Mouse (Mus musculus): Measurements from ENCODE around the gene Kcnip1. TPM values are rescaled to one million over a fixed set of nuclear protein-coding genes. Genes with fewer than 3 reads are reported as not detected.

Gene Kcnip1
- polyA plus RNA-seq, 1 experiment from 2014 or later = 2.4 TPM

- H3K36me3 ChIP-seq = no peaks in the 10 kb centered on the region
- no peaks in the 10 kb centered on the region for H3K4me1 ChIP-seq (replicated peaks)
- no peak overlapping the region for H3K9ac ChIP-seq (replicated peaks)
- H3K4me2 ChIP-seq = no peak overlapping the region
- H3K9me3 ChIP-seq = no peaks in the 10 kb centered on the region
- ATAC-seq (ENCODE audit: insufficient number of reproducible peaks, insufficient read depth, low FRiP score, low TSS enrichment, low read depth) = no peak
- 5% methylated on average over 3 of the region's 3 CpGs for WGBS
- H3K27ac ChIP-seq = no peak overlapping the region
- H3K27me3 ChIP-seq = peaks cover 33% of the 10 kb centered on the region
- no peak overlapping the region for H3K4me3 ChIP-seq (replicated peaks)
Measured at GRCm38 (mm10) chr11:33733269-33733668, 259.7 kb downstream of the Kcnip1 start.

- H3K9me3 ChIP-seq = no peaks in the 10 kb centered on the region
- H3K4me2 ChIP-seq = no peak overlapping the region
- no peak for ATAC-seq (ENCODE audit: insufficient number of reproducible peaks, insufficient read depth, low FRiP score, low TSS enrichment, low read depth)
- H3K4me1 ChIP-seq (replicated peaks) = no peaks in the 10 kb centered on the region
- H3K4me3 ChIP-seq (replicated peaks) = no peak overlapping the region
- peaks cover 33% of the 10 kb centered on the region for H3K27me3 ChIP-seq
- H3K9ac ChIP-seq (replicated peaks) = no peak overlapping the region
- no peak overlapping the region for H3K27ac ChIP-seq
- WGBS = 87% methylated on average over 8 of the region's 8 CpGs
- H3K36me3 ChIP-seq = no peaks in the 10 kb centered on the region
Measured at GRCm38 (mm10) chr11:33732358-33732757, 260.6 kb downstream of the Kcnip1 start.

DNA sequence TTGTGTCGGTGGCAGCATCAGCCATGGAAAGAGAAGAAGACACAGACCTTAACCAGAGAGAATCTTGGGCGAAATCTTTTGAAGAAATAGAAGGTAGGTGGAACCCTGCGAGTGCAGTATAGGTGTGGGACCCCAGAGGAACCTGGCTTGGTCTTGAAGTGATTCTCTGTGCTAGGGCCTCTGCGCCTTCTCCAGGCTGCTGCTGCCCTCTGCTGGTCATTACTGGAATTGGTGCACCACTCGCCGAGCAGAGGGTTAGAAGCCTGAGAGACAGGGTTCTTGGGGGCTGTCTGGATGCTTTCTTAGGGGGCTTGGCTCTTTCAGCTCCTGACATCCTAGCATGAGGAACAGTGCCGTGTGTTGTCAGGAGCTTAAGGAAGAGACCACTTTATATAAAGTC, 271.7 kb downstream of the Kcnip1 start:
- no peaks in the 10 kb centered on the region for H3K9me3 ChIP-seq
- peak; percentile 31; the same call in 1 of the 2 replicates for ATAC-seq (ENCODE audit: insufficient number of reproducible peaks, insufficient read depth, low FRiP score, low TSS enrichment, low read depth)
- WGBS = 26% methylated on average over 7 of the region's 7 CpGs
- H3K4me1 ChIP-seq (replicated peaks) = no peaks in the 10 kb centered on the region
- H3K27ac ChIP-seq = no peak overlapping the region
- H3K36me3 ChIP-seq = no peaks in the 10 kb centered on the region
- no peak overlapping the region for H3K4me2 ChIP-seq
- H3K4me3 ChIP-seq (replicated peaks) = no peak overlapping the region
- no peak overlapping the region for H3K9ac ChIP-seq (replicated peaks)
- H3K27me3 ChIP-seq = peaks cover 16% of the 10 kb centered on the region

GRCm38 (mm10) chr11:33706777-33707176, 286.2 kb downstream of the Kcnip1 start:
- Histone ChIP-seq H3K4me1 (replicated peaks) (0 out of 2 replicates have a peak, but pooled peaks cover 3% of the 10 kb centered on the region), H3K9ac (replicated peaks) (no peak overlapping the region), H3K4me2 (no peak overlapping the region), H3K36me3 (no peaks in the 10 kb centered on the region), H3K27ac (no peak overlapping the region), H3K4me3 (replicated peaks) (no peak overlapping the region), H3K9me3 (no peaks in the 10 kb centered on the region), H3K27me3 (0 out of 2 replicates have a peak, but pooled peaks cover 7% of the 10 kb centered on the region)
- no peak for ATAC-seq (ENCODE audit: insufficient number of reproducible peaks, insufficient read depth, low FRiP score, low TSS enrichment, low read depth)
- 21% methylated on average over 4 of the region's 4 CpGs for WGBS

- 0 out of 2 replicates have a peak, but pooled peaks cover 3% of the 10 kb centered on the region for H3K4me1 ChIP-seq (replicated peaks)
- no peaks in the 10 kb centered on the region for H3K36me3 ChIP-seq
- H3K4me3 ChIP-seq (replicated peaks) = no peak overlapping the region
- 29% methylated on average over 2 of the region's 2 CpGs for WGBS
- H3K27ac ChIP-seq = no peak overlapping the region
- H3K27me3 ChIP-seq = no peaks in the 10 kb centered on the region
- H3K9me3 ChIP-seq = no peaks in the 10 kb centered on the region
- no peak overlapping the region for H3K9ac ChIP-seq (replicated peaks)
- H3K4me2 ChIP-seq = no peak overlapping the region
- no peak for ATAC-seq (ENCODE audit: insufficient number of reproducible peaks, insufficient read depth, low FRiP score, low TSS enrichment, low read depth)
Measured at GRCm38 (mm10) chr11:33701958-33702459, 290.9 kb downstream of the Kcnip1 start.

- 49% methylated on average over 1 of the region's 1 CpGs for WGBS
- ATAC-seq (ENCODE audit: insufficient number of reproducible peaks, insufficient read depth, low FRiP score, low TSS enrichment, low read depth) = no peak
- H3K9me3 ChIP-seq = no peaks in the 10 kb centered on the region
- H3K27me3 ChIP-seq = no peaks in the 10 kb centered on the region
- 0 out of 2 replicates have a peak, but pooled peaks cover 3% of the 10 kb centered on the region for H3K4me1 ChIP-seq (replicated peaks)
- H3K27ac ChIP-seq = no peak overlapping the region
- no peak overlapping the region for H3K4me3 ChIP-seq (replicated peaks)
- no peaks in the 10 kb centered on the region for H3K36me3 ChIP-seq
- H3K9ac ChIP-seq (replicated peaks) = no peak overlapping the region
- H3K4me2 ChIP-seq = no peak overlapping the region
Measured at GRCm38 (mm10) chr11:33701236-33701957, 291.6 kb downstream of the Kcnip1 start.

DNA sequence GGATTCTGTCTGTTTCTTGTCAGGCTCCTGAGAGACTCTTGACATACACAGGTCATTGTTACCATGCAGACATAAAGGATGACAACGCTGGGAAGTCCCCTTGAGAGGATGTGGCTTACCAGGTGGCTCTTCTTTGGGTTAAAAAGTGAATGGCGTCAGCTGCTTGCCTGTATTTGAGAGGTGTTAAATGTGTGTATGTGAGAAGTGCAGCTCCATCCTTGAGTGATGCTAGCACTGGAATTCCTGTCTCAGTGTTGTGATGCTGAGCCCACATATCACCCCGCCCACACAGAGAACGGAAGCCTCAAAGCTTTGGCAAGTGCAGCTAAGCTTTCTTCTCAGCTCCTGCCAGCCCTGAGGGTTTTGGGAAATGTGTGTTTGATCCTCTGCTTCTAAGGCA, 292.2 kb downstream of the Kcnip1 start:
- no peak overlapping the region for H3K4me2 ChIP-seq
- no peaks in the 10 kb centered on the region for H3K9me3 ChIP-seq
- 0 out of 2 replicates have a peak, but pooled peaks cover 3% of the 10 kb centered on the region for H3K4me1 ChIP-seq (replicated peaks)
- 31% methylated on average over 4 of the region's 4 CpGs for WGBS
- no peak overlapping the region for H3K9ac ChIP-seq (replicated peaks)
- no peaks in the 10 kb centered on the region for H3K27me3 ChIP-seq
- no peak overlapping the region for H3K27ac ChIP-seq
- ATAC-seq (ENCODE audit: insufficient number of reproducible peaks, insufficient read depth, low FRiP score, low TSS enrichment, low read depth) = no peak
- H3K36me3 ChIP-seq = no peaks in the 10 kb centered on the region
- no peak overlapping the region for H3K4me3 ChIP-seq (replicated peaks)

GRCm38 (mm10) chr11:33690181-33690580, 302.8 kb downstream of the Kcnip1 start:
- Histone ChIP-seq H3K36me3 (no peaks in the 10 kb centered on the region), H3K27me3 (peaks cover 9% of the 10 kb centered on the region; the same call in 1 of the 2 replicates), H3K4me2 (no peak overlapping the region), H3K9ac (replicated peaks) (no peak overlapping the region), H3K4me3 (replicated peaks) (no peak overlapping the region), H3K4me1 (replicated peaks) (no peaks in the 10 kb centered on the region), H3K9me3 (no peaks in the 10 kb centered on the region), H3K27ac (no peak overlapping the region)
- ATAC-seq (ENCODE audit: insufficient number of reproducible peaks, insufficient read depth, low FRiP score, low TSS enrichment, low read depth) = no peak
- 82% methylated on average over 3 of the region's 3 CpGs for WGBS

- H3K4me3 ChIP-seq (replicated peaks) = no peak overlapping the region
- H3K4me2 ChIP-seq = no peak overlapping the region
- peaks cover 16% of the 10 kb centered on the region for H3K27me3 ChIP-seq
- ATAC-seq (ENCODE audit: insufficient number of reproducible peaks, insufficient read depth, low FRiP score, low TSS enrichment, low read depth) = no peak
- H3K36me3 ChIP-seq = no peaks in the 10 kb centered on the region
- H3K4me1 ChIP-seq (replicated peaks) = 0 out of 2 replicates have a peak, but pooled peaks cover 5% of the 10 kb centered on the region
- no peak overlapping the region for H3K27ac ChIP-seq
- WGBS = 79% methylated on average over 3 of the region's 3 CpGs
- H3K9me3 ChIP-seq = no peaks in the 10 kb centered on the region
- H3K9ac ChIP-seq (replicated peaks) = no peak overlapping the region
Measured at GRCm38 (mm10) chr11:33685904-33686303, 307.0 kb downstream of the Kcnip1 start.

GRCm38 (mm10) chr11:33680151-33680550, 312.8 kb downstream of the Kcnip1 start:
- H3K27ac ChIP-seq = no peak overlapping the region
- H3K4me1 ChIP-seq (replicated peaks) = 0 out of 2 replicates have a peak, but pooled peaks cover 5% of the 10 kb centered on the region
- 0 out of 2 replicates have a peak overlapping the region, but pooled peaks have one; percentile 2 for H3K4me3 ChIP-seq (replicated peaks)
- H3K4me2 ChIP-seq = peak overlapping the region; percentile 35
- H3K9ac ChIP-seq (replicated peaks) = no peak overlapping the region
- H3K36me3 ChIP-seq = no peaks in the 10 kb centered on the region
- H3K27me3 ChIP-seq = peaks cover 14% of the 10 kb centered on the region
- H3K9me3 ChIP-seq = no peaks in the 10 kb centered on the region
- no peak for ATAC-seq (ENCODE audit: insufficient number of reproducible peaks, insufficient read depth, low FRiP score, low TSS enrichment, low read depth)
- WGBS = 1% methylated on average over 15 of the region's 15 CpGs

GRCm38 (mm10) chr11:33670105-33670965, 322.6 kb downstream of the Kcnip1 start:
- no peak for ATAC-seq (ENCODE audit: insufficient number of reproducible peaks, insufficient read depth, low FRiP score, low TSS enrichment, low read depth)
- H3K27me3 ChIP-seq = peaks cover 17% of the 10 kb centered on the region; the same call in 1 of the 2 replicates
- H3K4me3 ChIP-seq (replicated peaks) = no peak overlapping the region
- H3K27ac ChIP-seq = no peak overlapping the region
- H3K9ac ChIP-seq (replicated peaks) = no peak overlapping the region
- H3K36me3 ChIP-seq = no peaks in the 10 kb centered on the region
- H3K4me2 ChIP-seq = no peak overlapping the region
- no peaks in the 10 kb centered on the region for H3K9me3 ChIP-seq
- peaks cover 14% of the 10 kb centered on the region for H3K4me1 ChIP-seq (replicated peaks)
- WGBS = 49% methylated on average over 10 of the region's 10 CpGs

Measured in limb, embryonic 12.5 days (tissue).